Mouse (Mus musculus): ENCODE data around the gene Slc38a4.

Slc38a4 gene

GRCm38 (mm10) chr15:97005631-97006234 lies 50.0 kb downstream of the Slc38a4 start:
- TF ChIP-seq GATA4 (IDR thresholded peaks at IDR 0.05; ENCODE audit: insufficient replicate concordance, low read length): no peak

DNA sequence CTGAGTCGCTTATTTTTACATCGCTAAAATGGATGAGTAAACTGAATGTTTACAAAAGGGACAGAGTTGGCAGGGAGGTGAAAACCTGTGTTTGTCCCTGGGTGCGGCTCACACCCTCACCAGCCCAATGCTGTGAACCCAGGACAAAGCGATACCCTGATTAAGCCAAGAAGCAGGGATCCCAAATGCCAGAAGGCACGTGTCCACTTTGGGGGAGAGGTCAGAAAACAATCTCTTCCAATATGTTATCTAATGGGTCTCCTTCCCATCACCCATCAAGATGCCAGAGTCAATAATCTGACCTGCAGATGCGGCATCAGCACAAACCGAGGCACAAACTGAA lies 51.3 kb downstream of the Slc38a4 start:
- TF ChIP-seq GATA4 (IDR thresholded peaks at IDR 0.05; ENCODE audit: insufficient replicate concordance, low read length): no peak; the same call in 1 of the 2 replicates

- no peak for TF ChIP-seq GATA4 (IDR thresholded peaks at IDR 0.05; ENCODE audit: insufficient replicate concordance, low read length)
These were observed 51.8 kb downstream of the Slc38a4 start for GRCm38 (mm10) chr15:97003851-97004524.

- no peak for TF ChIP-seq GATA4 (IDR thresholded peaks at IDR 0.05; ENCODE audit: insufficient replicate concordance, low read length)
These were observed 52.6 kb downstream of the Slc38a4 start for GRCm38 (mm10) chr15:97003186-97003585.

- TF ChIP-seq GATA4 (IDR thresholded peaks at IDR 0.05; ENCODE audit: insufficient replicate concordance, low read length): no peak
These were observed 53.0 kb downstream of the Slc38a4 start for GRCm38 (mm10) chr15:97002752-97003151.

DNA sequence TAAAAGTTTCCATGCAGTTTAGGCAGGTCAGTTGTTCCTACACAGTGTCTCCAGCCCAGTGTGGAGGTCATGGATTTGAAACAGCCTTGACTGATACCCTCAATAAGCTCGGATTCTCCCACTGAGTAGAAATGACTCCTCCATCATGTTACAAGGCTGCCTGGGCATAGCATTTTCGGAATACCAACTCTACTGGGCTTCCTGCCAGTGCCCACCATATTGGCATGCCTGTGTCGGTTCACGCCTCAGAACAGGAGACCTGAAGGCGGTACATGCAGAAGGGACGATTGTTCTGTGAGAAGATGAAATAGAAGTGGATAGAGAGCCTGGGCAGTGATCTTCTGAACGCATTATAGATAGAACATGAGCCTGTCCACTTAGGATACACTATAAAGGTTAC lies 53.9 kb downstream of the Slc38a4 start:
- TF ChIP-seq GATA4 (IDR thresholded peaks at IDR 0.05; ENCODE audit: insufficient replicate concordance, low read length): no peak

DNA sequence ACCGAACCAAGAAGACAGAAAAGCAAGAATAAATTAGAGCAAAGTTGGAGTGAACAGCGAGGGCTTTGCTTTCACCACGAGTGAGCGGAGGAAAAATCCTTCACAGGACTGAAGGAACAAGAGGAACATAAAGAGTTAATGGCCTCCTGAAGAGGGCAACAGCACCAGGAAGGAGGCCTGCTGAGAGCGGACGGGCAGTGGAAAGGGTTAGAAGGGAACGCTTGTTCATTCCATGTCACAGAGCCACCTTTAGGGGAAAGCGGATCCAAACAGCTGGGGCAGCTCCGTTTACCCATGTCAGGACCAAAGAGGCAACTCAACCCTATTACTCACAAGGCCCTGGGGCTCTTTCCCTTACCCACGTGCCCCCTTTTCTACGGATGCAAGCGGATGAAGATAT lies 54.3 kb downstream of the Slc38a4 start:
- TF ChIP-seq GATA4 (IDR thresholded peaks at IDR 0.05; ENCODE audit: insufficient replicate concordance, low read length): no peak

GRCm38 (mm10) chr15:97000319-97001251 lies 55.2 kb downstream of the Slc38a4 start:
- TF ChIP-seq GATA4 (IDR thresholded peaks at IDR 0.05; ENCODE audit: insufficient replicate concordance, low read length): no peak

DNA sequence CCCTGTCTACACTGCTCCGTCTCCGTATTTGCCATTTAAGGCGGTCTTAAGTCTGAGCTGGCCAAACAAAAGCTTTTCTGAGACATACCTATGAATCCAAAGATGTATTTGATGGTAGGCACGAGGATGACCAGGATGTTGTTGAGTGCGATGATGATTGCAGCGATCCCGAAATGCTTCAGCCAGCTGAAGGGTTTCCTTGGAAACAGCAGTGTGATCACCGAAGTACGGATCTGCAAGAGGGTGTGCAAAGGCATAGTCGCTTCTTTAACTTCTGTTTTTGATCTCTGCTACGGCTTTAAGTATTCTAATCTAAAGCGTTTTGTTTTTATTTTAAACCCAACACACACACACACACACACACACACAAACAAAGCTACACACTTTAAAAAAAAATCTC lies 56.4 kb downstream of the Slc38a4 start:
- TF ChIP-seq GATA4 (IDR thresholded peaks at IDR 0.05; ENCODE audit: insufficient replicate concordance, low read length): no peak

- TF ChIP-seq GATA4 (IDR thresholded peaks at IDR 0.05; ENCODE audit: insufficient replicate concordance, low read length): no peak
These were observed 70.1 kb downstream of the Slc38a4 start for GRCm38 (mm10) chr15:96985618-96986017.

DNA sequence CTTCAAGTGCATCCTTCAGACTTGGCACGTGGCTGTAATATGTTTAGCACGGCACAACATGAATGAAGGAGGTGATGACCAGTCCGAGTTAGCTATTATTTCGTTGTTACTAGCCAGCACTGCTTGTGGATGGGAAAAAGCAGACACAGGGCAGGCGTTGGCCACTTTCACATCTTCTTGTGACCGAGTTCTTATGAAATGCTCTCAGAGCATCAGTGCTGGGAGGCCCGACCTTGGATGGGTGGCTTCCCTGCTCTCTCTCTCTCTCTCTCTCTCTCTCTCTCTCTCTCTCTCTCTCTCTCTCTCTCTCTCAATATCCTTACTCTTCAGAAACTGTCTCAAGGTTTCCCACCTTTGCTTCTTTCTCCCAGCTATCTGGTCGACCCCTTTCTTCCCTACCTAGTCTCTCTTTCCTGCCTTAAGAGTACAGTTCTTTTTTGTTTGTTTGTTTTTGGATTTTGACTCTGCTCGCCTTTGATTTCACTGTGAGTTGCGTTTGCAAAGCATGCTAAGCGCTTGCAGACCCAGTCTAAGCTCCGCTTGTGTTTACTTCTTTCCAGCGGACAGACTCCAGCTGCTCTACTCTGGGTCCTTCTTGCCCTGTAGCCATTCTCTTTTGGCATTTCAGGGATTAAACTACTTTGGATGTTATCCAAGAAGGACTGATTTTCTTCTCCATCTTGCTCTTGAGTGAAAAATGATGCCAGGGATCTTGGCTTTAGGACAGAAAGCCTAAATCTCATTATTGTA lies 72.0 kb downstream of the Slc38a4 start:
- no peak for TF ChIP-seq GATA4 (IDR thresholded peaks at IDR 0.05; ENCODE audit: insufficient replicate concordance, low read length)

DNA sequence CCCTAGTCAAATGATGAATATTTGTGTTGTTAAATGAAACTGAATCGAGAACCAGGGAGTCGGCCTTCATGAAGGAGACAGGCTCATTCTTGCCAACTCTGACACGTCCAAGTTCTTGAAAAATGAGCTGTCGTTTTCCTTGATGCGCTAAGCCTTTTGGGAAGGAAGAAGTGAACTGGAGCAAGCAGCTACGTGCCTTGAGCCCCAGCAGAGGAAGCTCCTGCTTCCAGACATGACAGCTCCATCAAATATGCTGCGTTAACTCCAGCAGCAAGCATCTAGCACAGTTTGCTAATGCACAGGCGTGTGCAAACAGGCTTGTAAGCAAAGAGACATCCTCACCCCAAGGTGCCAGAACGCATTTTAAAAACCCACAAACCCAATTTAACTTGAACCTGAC lies 80.6 kb downstream of the Slc38a4 start:
- no peak for TF ChIP-seq GATA4 (IDR thresholded peaks at IDR 0.05; ENCODE audit: insufficient replicate concordance, low read length)

GRCm38 (mm10) chr15:96974131-96974530 lies 81.6 kb downstream of the Slc38a4 start:
- no peak for TF ChIP-seq GATA4 (IDR thresholded peaks at IDR 0.05; ENCODE audit: insufficient replicate concordance, low read length)

DNA sequence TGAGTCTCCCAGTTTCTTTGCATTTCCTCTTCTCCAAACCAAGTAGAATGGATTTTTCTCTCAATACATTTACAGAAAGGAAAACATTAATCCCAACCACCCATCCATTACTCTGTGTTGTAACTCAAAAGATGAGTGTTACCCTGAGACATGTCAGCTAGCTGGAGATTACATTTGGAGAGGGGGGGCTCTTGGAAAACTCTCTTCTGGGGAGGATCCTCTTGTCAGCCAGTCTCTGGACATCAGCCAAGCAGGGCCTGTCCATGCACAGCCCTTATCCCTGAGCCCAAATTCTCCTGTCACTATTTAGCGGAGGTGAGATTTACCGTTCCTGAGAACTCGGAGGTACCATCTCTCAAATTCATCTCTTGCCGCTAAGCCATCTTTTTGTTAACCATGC lies 82.4 kb downstream of the Slc38a4 start:
- no peak for TF ChIP-seq GATA4 (IDR thresholded peaks at IDR 0.05; ENCODE audit: insufficient replicate concordance, low read length)

- no peak for TF ChIP-seq GATA4 (IDR thresholded peaks at IDR 0.05; ENCODE audit: insufficient replicate concordance, low read length)
These were observed 83.0 kb downstream of the Slc38a4 start for GRCm38 (mm10) chr15:96972706-96973274.
